Mouse (Mus musculus): ENCODE data around the gene Rcc1l.

Rcc1l gene

GRCm38 (mm10) chr5:134169231-134169630 is 7.3 kb downstream of the Rcc1l start:
- DNase-seq, result no peak

DNA sequence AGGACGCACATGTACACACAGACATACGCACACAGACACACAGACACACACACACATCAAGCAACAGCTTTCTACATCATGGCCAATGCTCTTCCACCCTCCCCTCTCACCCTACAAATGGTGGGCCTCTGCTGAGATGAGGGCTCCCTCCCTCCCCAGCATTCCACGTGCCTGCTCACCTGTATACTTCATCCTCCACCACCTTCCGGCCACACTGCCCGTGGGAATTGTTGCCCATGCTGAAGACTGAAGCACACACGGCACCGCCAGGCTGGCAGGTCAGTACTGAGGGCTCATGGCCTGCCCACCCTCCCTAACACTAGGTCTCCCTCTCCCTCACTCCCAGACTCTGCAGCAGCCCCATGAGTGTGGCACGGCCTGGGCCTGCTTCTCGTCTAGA is 8.5 kb downstream of the Rcc1l start:
- DNase-seq, result no peak

DNA sequence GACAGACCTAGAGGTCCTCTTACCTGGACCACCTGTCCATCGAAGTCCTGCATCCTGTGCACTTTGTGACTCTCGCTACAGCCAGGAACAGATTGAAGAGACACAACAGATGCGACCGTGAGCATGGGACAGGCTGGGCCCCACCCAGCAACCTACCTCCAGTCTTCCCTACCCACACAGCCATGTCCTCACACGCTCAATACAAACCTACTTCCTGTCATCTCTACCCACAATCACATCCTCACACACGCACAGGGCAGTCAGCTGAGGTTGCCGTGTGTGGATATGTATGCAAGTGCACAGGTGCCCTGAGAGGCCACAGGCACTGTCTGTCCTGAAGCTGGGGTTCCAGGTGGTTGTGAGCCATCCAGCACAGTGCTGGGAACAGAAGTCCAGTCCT is 9.9 kb downstream of the Rcc1l start:
- no peak for DNase-seq

DNA sequence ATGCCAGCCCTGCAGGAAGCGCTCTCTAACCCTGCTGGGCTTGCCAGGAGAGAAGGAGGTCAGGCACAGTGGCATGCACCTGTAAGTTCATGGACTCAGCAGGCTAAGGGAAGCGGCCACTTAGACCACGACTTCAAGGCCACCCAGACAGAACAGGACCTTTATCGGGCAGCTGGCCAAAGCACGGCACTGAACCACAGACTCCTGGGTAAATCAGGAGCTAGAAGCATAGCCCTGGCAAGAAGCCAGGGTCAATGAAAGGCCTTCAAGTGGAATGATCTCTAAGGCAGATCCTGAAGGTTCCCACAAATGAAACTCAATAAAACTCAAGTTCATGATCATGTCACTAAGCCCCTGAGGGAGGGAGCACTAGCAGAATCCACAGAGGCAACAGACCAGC is 11.9 kb downstream of the Rcc1l start:
- DNase-seq, result no peak

GRCm38 (mm10) chr5:134155916-134156466 is 20.6 kb downstream of the Rcc1l start:
- no peak for DNase-seq

DNA sequence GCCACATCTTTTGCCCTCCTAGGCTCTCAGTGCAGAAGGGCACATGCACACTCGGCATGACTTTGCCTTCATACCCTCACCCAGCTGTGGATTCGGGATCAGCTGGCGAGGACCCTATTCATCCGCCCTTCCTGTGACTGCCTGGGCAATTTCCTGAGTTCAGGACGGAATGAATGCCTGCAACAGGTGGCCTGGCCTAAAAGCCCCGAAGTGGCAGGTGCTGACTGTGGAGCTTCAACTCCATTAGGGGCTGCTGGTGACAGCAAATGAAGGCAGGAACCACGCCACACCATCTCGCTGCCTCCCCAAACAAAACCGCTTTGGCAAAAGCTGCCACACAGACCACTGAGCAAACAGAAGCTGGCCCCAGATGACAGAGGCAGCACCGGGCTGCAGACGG is 24.7 kb downstream of the Rcc1l start:
- no peak for DNase-seq

DNA sequence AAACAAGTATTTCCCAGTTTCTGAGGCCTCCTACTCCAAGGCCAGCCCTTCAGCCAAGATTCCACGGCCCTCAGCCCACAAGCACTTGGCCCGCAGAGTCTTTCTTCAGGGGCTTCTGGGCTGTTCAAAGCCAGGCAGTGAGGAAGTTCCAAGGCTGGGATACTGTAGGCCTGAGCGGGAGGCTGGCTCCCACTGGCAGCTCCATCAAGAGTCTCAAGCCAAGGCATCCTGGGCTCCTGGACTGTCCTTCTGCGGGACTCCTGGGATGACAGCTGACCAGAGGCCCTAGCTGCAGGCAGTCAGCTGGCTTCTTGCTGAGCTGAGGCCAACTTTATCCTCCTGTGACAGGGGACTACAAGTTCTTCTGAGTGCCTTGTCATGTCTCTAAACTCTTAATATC is 28.4 kb downstream of the Rcc1l start:
- DNase-seq, result no peak

- no peak for DNase-seq
Measured at GRCm38 (mm10) chr5:134147194-134147753, 29.3 kb downstream of the Rcc1l start.

DNA sequence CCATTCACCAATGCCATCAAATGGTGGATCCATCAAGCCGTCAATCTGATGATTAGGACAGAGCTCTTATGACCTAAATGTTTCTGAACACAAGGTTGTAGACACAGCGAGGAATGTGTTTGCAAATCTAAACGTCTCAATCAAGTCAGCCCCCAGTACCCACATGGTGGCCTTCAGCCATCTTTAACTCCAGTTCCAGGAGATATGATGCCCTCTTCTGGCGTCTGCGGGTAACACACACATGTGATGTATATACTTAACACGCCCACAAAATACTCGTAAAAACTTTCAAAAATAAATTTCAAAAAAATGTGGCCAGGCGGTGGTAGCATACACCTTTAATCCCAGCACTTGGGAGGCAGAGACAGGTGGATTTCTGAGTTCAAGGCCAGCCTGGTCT is 31.6 kb downstream of the Rcc1l start:
- no peak for DNase-seq

- no peak for DNase-seq
Measured at GRCm38 (mm10) chr5:134142381-134142780, 34.2 kb downstream of the Rcc1l start.

GRCm38 (mm10) chr5:134141236-134141635 is 35.3 kb downstream of the Rcc1l start:
- no peak for DNase-seq

- DNase-seq, result no peak
Measured at GRCm38 (mm10) chr5:134139429-134139828, 37.1 kb downstream of the Rcc1l start.

DNA sequence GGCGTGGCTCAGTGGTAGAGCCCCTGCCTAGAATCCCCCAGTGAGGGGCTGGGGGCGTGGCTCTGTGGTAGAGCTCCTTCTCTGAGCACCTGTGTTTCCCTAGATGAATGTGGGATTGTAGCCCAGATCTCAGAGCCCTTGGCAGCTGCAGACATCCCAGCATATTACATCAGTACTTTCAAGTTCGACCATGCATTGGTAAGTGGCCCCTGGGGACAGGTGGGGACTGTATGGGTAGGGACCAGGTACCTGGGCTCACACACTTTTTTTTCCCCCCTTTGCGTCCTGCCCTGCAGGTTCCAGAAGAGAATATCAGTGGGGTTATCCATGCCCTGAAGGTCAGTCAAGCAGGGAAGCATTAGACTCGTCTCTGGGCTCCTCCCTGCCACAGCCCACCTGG is 38.6 kb downstream of the Rcc1l start:
- DNase-seq, result no peak

- DNase-seq, result no peak
Measured at GRCm38 (mm10) chr5:134136022-134136421, 40.6 kb downstream of the Rcc1l start.

DNA sequence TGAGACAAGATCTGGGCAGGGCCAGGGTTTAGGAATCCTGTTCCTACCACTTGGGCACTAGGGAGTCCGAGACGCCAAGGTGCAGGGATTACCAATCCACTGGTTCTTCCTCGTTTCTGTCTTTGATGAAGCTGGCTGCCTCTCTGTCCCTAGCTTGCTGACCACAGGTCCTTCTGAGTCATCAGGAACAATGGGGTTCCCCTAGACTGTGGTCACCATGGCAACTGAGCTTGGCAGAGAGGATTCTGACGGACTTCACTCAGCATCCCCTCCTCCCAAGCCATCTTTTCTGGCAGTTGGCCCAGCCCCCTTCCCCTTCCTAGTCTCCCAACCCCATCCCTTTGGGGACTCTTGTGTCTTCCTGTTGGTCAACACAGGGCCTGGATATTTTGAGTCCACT is 45.0 kb downstream of the Rcc1l start:
- no peak for DNase-seq

DNA sequence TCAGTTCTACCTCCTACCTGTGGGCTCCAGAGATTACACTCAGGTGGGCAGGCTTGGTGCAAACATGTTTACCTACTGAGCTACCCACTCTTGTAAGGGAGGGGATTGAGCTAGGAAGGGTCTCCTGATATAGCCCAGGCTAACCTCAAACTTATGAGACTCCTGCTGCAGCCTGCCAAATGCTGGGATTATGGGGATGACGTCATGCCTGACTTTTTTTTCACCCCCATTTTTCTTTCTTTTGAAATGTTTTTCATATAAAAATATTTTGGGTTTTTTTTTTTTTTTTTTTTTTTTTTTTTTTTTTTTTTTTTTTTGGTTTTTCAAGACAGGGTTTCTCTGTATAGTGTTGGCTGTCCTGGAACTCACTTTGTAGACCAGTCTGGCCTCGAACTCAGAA is 50.3 kb downstream of the Rcc1l start:
- no peak for DNase-seq

DNA sequence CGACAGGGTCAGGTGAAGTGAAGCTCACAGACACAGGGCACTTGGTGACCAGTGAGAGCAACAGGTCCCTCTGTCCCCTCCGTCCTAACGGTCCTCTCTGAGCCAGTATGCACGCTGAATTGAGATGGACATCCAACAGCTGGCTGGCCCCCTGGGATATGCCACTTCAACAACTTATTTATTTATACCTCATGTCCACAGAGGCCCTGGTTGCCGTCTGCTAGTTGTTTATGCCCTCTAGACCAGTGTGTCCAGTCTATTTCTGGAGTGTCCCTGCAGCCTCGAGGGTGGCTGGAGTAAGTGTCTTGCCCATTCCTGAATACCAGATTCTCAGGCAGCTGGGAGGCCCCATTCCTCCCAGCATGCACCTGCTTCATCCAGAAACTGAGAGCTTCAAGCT is 52.7 kb downstream of the Rcc1l start:
- no peak for DNase-seq

DNA sequence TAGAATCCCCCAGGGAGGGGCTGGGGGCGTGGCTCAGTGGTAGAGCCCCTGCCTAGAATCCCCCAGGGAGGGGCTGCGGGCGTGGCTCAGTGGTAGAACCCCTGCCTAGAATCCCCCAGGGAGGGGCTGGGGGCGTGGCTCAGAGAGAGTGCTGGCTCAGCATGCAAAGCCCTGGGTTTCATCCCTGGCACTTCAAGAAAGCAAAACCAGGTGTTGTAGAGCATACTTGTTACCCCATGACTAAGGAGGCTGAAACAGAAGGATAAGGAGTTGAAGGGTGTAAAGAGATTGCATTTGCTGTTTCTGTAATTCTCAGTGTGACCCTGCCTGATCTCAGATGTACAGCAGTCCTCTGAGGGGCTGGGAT is 54.7 kb downstream of the Rcc1l start:
- DNase-seq, result no peak

DNA sequence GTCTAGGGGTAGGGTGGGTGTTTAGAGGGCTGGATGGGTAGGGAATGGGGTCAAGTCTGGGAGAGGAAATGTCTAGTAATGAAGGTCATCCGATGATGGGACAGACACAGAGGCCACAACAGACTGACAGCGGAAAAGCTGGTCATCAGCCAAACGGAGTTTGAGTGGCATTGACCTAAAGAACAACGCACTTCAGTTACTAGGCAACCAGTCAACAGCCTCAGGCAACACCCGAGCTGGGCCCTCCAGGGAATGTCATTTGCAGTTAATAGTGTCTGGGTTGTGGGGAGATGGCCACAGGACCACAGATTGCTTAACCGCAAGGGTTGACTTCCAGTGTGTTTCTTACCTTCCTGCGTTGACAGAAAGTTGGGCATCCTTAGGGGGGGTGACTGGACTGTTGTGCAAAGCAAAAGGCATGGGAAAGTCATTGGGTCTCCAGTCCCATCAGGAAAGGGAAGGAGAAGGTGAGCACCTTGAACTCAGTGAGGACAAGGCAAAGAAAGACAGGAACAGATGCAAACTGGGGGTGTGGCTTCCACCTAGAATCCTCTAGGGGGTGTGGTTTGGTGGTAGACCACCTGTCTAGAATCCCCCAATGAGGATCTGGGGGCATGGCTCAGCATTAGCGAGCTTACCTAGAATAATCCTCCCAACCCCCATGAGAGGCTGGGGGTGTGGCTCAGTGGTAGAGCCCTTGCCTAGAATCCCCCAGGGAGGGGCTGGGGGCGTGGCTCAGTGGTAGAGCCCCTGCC is 55.3 kb downstream of the Rcc1l start:
- DNase-seq, result no peak

DNA sequence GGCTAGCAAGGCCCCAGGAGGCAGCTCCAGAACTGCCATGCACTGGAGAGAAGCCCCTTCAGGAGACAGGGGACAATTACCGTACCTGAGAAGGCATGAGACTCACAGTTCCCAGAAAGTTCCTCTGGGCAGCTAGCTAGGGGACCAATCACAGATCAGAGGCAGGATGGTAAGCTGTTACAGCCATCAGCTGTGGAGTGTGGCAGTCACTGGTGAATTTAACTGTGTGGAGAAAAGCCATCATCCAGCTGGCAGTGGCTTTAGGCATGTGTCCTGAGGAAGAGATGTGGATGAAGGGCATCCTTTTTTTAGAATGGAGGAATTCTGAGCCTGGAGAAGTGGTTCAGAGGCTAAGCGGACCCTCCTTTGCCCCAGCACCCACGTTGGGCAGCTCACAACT is 56.4 kb downstream of the Rcc1l start:
- DNase-seq, result no peak

GRCm38 (mm10) chr5:134119481-134120120 is 57.0 kb downstream of the Rcc1l start:
- no peak for DNase-seq

DNA sequence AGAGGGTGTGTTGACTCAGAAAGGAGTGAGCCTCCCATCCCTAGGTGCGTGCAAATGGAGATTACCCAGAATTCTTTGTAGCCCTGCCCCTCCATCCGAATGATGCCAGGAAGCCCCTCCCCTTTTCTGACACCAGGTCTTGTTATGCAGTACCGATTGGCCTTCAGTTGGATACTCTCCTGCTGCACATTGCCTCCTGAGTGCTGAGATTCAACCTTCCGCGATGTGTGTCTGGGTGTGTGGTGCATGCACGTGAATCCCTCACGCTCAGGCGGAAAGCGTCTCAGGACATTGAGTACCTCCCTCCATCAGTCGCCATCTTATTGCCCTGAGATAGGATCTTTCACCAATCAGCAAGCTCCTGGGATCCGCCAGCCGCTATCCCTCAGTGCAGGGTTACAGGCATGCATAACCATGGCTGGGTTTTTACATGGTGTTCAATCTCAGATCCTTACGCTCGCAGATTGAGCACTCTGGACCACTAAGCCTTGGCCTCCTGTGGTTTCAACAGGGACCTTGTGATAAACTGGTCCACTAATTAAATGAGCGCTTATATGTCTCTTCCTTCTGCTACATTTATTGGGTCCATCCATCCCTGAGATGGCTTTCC is 57.7 kb downstream of the Rcc1l start:
- no peak for DNase-seq

- DNase-seq, result no peak
Measured at GRCm38 (mm10) chr5:134115639-134116259, 60.8 kb downstream of the Rcc1l start.
